Mouse (Mus musculus) adrenal gland, postnatal 14 days (tissue): ENCODE results near the gene Slc17a5. TPM values are rescaled to one million over a fixed set of nuclear protein-coding genes. Genes with fewer than 3 reads are reported as not detected.
"Not testable (repeated sequence)": the region's sequence is repeated elsewhere in the genome, so short reads cannot be mapped to it uniquely, and the experiment has no call there.

ENCODE experiments used
- DNase-seq: peaks from one replicate; pipeline ENCODE4 v3.0.0; 2021; ENCODE audit warnings: mixed read lengths
- total RNA-seq: library from RNA; stranded (reverse); gene quantifications from 2 replicates; pipeline ENCODE4 v1.2.3, GENCODE M21; 2021

The Slc17a5 gene
- total RNA-seq, 1 experiment from 2014 or later = 12.1 TPM

DNA sequence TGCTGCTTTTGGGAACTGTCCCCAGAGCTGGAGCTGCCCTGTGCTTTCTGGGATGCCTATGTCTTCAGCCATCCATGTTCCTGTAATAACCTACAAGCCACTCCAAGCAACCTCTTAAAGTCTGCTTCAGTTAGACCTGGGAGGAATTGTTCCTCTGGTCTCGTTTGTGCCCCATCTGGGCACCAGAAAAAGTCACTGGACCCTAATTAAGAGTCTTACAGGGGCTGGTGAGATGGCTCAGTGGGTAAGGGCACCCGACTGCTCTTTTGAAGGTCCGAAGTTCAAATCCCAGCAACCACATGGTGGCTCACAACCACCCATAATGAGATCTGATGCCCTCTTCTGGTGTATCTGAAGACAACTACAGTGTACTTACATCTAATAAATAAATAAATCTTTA, 70.6 kb downstream of the Slc17a5 start:
- DNase-seq = not testable (repeated sequence)

DNA sequence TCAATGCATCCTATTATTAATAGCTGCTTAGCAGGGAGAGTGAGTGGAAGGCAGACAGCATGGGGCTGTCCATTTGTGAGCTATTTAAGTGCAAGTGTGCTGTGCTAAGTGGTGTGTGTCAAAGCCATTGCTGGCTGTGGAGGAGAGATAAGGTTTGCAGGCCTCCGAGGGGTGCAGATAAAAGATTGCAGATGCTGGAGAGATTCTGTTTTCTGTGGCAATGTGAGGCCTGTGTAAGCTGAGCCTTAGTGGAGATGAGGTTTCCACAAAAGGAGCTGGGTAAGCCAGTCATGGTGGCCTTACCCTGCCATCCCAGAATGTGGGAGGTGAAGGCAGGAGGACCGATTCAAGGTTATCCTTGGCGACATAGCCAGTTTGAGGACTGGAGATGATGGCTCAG, 71.7 kb downstream of the Slc17a5 start:
- DNase-seq = no peak

DNA sequence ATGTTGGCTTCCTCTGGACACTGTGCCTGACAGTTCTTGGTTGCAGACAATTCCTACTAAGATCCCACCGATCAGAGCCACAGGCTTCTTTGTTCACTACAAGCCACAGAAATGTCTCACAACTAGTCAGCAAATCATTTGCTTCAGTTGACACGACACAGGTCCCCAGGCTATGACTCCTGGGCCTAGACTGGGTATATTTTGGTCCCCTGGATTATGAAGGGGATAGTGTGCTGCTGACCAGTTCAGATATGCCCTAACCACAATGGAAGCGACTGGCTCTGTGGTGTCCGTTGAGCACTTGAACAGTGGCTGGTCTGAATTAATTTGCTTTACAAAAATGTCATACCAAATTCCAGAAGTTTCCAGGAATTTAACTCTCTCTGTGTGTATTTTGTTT, 73.2 kb downstream of the Slc17a5 start:
- no peak for DNase-seq

DNA sequence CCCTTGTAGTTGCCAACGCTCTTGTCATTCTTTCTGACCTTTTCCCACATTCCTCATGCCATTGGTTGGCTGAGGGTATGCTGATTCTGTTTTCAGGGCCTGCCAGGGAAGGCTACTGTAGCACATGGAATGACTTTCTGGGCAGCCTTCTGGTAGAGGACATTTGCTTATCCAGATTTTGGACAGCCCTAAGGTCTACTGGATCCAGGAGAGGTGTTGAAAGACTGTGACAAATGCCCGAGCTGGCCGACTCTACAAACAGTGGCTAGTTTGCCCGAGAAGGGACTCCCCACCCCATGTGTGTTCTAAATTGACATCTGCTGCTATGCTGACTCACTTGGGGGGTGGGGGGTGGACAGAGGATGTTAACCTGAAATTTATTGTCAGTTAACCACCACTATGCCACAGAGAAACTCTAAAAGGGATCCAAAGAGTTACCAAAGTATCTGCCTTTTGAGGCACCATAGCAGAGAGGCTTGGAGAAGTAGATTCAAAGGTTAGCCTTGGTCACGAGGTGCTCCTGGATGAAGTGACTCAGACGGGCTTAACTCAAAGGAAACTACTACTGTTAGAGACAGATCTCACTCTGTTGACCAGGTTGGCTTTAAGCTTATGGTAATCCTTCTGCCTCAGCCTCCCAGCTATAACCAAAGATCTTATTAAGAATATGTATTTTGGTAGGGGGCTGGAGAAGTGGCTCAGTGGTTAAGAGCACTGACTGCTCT, 73.9 kb downstream of the Slc17a5 start:
- peak; percentile 71 for DNase-seq

DNA sequence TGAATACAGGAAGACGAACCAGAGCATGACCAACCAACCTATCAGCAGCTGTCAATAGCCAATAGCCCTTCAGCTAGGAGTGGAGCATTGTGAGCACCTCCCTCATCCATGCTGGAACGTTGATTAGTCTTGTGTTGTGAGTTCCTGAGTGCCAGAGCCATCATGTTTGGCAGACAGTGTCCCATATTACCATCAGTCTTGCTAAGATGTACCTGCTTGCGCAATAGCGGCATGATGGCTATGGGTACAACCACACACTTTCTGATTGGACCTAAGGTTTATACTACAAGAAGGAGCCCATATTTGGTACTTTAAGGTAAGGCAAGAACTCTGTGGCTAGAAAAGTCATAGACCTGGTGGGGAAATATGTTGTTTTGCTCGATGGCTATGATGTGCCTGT, 76.1 kb downstream of the Slc17a5 start:
- no peak for DNase-seq

DNA sequence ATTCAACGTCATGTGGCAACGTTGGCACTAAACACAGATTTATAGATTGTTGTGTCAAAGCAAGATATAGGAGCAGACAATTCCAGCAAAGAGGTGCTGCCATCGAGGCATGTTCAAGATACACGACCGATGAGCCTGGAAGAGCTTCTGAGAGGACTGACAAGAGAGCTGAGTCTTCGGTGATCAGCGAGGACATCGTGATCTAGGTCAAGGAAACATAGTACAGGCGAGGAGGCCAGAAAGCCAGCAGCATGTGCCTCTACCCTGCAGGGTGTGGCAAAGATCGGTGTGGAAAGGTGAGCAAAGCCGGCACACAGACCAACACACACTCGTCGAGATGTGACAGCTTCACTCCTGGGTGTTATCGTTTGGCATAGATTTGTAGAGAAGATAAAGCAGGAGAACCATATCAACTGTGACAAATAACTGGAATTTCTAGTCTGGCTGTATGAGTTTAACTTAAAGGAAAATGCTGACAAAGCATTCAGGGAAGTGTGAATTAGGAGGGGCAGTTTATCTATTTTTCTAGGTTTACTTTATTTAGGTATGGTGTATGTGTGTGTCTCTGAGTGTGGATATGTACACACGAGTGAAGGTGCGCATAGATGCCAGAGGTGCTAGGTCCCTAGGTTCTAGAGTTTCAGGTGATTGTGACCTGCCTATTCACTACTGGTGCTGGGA, 79.6 kb downstream of the Slc17a5 start:
- DNase-seq = peak; percentile 36

DNA sequence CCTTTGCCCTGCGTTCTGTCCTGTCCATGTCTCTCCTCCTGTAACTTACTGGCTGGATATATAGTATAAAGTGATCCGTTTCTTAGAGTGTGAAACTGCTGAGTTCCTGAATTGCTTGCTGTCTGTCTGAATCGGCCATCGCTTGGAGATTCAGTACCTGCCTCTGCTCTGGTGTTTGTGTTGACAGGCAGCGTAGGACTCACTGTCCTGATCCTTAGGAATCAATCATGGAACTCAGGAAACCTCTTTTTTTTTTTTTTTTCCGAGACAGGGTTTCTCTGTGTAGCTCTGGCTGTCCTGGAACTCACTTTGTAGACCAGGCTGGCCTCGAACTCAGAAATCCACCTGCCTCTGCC, 81.1 kb downstream of the Slc17a5 start:
- DNase-seq = no peak

DNA sequence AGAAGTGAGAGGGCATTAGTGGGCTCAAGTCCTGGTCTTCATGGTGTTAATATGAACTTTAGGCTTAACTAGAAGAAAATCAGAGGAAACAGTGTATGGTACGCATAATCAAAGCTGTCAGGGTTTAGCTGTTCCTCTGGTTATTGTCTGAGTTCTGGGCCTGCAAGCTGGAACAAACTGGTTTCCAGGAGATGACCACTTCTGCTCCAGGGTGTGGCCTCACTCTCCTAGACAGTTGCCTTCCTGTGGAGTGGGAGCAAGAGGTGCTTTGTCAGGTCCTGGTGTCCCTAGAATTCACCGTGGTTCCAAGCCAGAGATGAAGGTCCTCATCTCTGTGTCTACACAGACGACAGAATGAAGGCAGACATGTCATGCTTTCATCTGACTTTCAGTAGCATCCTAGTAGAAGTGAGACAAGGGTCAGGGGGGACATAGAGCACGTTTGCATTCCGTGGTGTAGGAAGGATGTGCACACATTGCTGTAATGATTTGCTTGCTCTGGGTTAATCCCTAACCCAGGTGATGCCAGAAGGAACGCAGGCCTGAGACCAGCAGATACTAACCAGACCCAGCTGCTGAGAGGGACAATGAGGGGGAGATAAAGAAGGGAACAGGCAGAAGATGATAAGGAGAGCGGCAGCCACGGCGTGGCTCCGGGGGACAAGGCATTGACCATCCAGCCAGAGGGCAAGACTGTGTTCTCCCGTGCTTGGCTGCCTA, 81.7 kb downstream of the Slc17a5 start:
- DNase-seq = no peak

DNA sequence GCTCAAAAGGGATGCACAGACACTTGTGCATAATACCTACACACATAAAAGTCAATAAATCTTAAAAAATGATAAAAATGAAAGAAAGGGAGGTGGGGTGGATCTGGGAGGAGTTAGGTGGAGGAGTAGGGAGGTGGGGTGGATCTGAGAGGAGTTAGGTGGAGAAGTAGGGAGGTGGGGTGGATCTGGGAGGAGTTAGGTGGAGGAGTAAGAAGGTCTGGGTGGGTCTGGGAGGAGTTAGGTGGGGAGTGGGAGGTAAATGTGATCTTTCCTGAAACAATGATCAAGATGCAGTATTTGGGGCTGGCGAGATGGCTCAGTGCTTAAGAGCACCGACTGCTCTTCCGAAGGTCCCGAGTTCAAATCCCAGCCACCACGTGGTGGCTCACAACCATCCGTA, 82.6 kb downstream of the Slc17a5 start:
- DNase-seq = no peak

DNA sequence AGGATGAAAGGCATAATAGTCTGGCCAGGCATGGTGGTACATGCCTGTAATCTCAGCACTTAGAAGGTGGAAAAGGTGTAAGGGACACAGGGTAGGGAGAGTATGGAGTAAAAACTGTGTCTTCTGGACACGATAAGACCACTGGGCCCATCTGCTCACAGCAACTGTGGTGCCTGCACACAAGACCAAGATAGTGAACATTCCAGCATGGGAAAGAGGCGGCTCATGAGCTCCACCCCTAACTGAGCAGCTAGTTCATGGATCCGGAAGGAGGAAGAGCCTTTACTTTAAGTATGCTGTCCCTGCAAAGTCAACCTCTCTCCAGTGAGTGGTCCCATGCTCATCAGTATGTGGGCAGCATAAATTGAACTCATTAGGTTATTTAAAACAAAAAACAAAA, 83.2 kb downstream of the Slc17a5 start:
- no peak for DNase-seq

DNA sequence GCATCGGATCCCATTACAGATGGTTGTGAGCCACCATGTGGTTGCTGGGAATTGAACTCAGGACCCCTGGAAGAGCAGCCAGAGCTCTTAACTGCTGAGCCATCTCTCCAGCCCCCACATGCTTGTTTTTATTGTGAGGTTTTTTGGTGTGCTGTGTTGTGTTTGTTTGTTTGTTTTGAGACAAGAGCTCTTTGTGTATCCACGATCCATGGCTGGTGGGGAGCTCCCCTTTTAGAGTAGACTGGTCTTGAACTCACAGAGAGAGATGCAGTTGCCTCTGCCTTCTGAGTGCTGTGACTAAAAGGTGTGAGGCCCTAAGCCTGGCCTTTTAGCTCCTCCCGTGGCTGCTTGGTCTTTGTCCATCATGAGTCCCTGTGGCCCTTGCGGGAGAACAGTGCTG, 83.7 kb downstream of the Slc17a5 start:
- DNase-seq = no peak

DNA sequence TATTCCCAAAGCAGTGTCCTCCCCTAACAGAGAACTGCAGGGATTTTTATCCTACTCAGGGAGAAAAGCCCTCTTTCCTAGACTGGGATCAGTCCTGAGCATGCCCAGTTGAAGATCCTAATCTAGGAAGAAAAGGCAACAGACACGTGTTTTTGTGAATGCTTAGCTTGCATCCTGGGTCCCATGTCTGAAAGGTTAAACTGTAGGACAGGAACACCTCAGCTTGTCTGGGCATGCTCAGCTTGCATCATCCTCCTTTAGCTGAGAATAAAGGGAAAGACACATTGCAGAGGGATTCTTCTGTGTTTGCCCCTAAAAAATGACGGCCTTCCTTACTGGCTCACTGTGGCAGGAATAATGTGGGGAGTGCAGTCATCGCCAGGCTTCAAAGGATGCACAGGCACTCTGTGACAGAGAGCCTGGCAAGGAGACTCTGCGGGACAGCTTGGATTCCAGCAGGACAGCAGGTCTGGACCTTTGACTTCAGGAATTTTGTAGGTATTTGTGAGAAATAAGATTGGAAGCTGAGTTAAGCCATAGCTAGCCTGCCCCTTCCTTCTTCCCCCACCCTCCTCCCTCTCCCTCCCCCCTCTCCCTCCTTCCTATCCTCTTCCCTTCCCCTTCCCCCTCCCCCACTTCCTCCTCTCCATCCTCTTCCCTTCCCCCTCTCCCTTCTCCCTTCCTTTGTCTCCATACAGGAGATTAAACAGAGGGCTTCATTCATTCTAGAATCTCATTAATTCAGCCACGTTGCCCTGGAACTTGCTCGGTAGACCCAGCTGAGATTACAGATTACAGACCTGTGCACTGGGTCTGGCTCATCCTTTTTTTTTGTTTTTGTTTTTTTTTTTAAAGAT, 84.4 kb downstream of the Slc17a5 start:
- DNase-seq = peak; percentile 22

DNA sequence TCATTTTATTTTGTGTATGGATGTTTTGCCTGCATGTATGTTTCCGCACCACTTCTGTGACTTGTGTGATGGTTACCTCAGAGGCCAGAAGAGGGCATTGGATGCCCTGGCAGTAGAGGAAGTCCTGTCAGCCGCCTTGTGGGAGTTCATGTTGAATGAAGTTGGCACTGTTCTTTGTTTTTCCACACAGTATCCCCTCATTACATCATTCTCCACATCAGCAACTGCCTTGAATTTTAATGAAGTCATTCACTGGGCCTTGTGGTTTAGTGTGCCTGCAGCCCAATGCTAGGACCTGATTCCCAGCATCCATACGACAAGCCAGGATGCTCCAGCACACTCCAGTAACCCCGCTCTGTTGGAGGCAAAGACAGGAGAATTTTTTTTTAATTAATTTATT, 86.6 kb downstream of the Slc17a5 start:
- DNase-seq = no peak

DNA sequence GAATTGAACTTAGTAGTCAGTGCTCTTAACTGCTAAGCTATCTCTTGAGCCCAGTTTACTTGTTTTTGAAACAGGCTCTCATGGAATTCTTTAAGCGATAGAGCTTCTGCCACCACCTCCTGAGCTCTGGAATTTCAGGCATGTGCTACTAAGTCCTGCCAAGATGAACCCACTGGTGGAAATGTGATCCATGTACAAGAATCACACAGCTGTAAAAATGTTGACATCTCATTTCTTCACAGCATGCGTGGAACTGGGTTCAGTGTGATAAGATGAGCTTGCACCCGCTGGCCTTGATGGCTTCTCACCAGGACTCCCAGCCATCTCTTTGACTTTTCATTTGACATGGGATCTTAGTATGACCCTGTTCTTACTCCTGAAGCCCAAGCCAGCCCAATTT, 87.5 kb downstream of the Slc17a5 start:
- DNase-seq = no peak

DNA sequence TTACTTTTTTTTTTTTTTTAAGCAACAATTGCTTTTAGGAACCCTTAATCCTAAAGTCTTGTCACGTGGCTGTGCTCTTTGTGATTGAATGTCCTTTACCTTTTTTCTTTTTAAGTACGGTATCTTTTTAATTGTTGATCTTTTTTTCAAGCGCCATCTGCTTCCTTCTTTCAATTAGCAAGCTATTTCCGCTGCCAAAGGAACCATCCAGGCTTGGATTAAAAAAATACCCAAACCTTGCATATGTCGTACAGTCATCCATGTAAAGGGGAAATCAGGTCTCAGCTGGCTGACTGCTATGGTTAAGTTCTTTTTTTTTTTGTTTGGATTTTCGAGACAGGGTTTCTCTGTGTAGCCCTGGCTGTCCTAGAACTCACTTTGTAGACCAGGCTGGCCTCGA, 94.7 kb downstream of the Slc17a5 start:
- DNase-seq = no peak

DNA sequence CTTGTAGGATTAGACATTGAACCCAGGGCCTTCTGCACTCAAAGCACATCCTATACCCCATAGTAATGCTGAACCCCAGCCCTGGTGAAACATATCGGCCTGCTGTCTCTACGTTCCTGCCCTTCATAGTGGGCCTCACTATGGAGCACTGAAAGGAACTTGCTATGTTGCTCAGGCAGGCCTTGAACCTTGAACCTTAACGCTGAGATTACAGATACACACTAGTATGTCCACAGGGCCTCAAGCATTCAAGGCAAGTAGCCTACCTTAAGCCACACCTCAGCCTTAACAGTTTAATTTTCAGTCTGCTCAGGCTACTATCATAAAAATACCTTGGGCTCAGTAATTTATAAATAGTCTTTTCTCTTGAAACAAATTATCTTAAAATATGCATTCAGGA, 95.6 kb downstream of the Slc17a5 start:
- no peak for DNase-seq

DNA sequence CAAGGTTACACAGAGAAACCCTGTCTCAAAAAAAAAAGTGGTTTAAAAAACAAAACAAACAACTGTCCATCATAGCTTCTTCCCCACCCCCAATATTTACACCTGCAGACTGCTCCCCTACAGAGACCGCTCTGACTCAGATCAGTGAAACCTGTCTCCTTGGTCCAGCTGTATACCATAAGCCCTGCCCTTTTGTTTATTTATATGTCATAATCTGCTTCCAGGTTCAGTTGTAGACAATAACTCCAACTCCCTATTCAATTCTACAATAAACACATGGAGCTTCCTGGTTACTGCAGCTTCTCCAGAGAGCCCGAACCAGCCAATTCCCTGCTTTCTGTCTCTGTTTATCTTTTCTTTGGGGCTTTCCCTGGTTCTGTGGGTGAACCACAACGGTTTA, 96.7 kb downstream of the Slc17a5 start:
- no peak for DNase-seq

DNA sequence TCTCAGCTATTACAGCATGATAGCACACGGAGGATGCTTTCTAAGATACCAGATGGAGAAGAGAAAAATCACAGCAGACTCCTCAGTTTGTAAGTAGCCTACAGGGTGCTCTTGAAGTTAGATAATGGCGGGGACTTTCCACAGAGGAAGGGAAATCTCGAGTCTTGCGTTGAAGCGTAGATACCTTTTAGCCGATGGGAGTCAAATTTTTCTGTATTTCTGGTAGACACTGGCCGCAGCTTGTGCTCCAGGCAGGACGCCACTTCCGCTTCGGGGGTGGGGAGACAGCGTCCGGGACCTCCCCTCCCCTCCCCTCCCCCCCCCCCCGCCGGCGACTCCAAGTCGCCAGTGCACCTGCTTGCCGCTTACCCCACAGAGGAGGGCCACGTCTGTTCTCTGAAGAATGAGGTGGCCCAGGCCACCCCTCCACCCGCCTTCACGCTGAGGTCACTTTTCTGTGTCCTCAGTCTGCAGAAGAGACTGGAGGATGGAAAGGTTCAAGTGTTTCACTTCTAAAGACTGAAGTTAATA, 98.9 kb downstream of the Slc17a5 start, which contains the start of gene Eef1a1:
TSS of gene Eef1a1 (minus strand) at position 262 of the 531 bp plus-strand sequence.
- DNase-seq = peak; percentile 87

DNA sequence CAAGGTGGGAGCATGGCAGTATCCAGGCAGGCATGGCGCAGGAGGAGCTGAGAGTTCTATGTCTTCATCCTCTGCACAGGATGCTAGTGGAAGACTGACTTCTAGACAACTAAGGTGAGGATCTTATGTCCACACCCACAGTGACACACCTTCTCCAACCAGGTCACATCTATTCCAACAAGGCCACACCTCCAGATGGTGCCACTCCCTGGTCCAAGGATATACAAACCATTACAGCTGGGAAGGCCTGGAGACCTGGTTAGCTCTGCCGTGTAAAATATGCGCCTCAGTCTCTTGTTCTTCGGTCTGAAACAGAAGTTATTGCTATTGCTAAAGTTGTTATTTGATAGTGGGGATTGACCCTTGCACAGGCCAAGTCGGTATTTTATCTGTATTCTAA, 99.8 kb downstream of the Slc17a5 start:
- DNase-seq = not testable (repeated sequence)
